Mouse (Mus musculus) ovary, postnatal 10 days (tissue): ENCODE measurements around the gene Rbp2.

Source experiments
- DNase-seq: peaks from one replicate; pipeline ENCODE4 v3.0.0; 2022; ENCODE audit warnings: low spot score

Rbp2 gene

GRCm38 (mm10) chr9:98485815-98486214 is at the start of gene Rbp2:
Rbp2 (plus strand) TSS chr9:98486115.
- DNase-seq = no peak

- DNase-seq = no peak
Observed at GRCm38 (mm10) chr9:98437819-98438218, 48.1 kb upstream of the Rbp2 start.

- DNase-seq = no peak
Observed at GRCm38 (mm10) chr9:98439091-98439490, 46.8 kb upstream of the Rbp2 start.

GRCm38 (mm10) chr9:98442638-98443037 is 43.3 kb upstream of the Rbp2 start:
- DNase-seq = no peak

GRCm38 (mm10) chr9:98445359-98446149 is 40.4 kb upstream of the Rbp2 start:
- DNase-seq = no peak

GRCm38 (mm10) chr9:98450976-98451375 is 34.9 kb upstream of the Rbp2 start:
- DNase-seq = no peak

- no peak for DNase-seq
Observed at GRCm38 (mm10) chr9:98466709-98467108, 19.2 kb upstream of the Rbp2 start.

- no peak for DNase-seq
Observed at GRCm38 (mm10) chr9:98480172-98480749, 5.7 kb upstream of the Rbp2 start.

- DNase-seq = no peak
Observed at GRCm38 (mm10) chr9:98482256-98482655, 3.7 kb upstream of the Rbp2 start.

- DNase-seq = no peak
Observed at GRCm38 (mm10) chr9:98485020-98485419, 895 bp upstream of the Rbp2 start.

GRCm38 (mm10) chr9:98487273-98487672 is 1.4 kb downstream of the Rbp2 start:
- no peak for DNase-seq

GRCm38 (mm10) chr9:98489532-98489931 is 3.6 kb downstream of the Rbp2 start:
- DNase-seq = no peak

GRCm38 (mm10) chr9:98490128-98490527 is 4.2 kb downstream of the Rbp2 start:
- DNase-seq = no peak

GRCm38 (mm10) chr9:98491071-98491470 is 5.2 kb downstream of the Rbp2 start:
- no peak for DNase-seq

GRCm38 (mm10) chr9:98492212-98492611 is 6.3 kb downstream of the Rbp2 start:
- DNase-seq = no peak

GRCm38 (mm10) chr9:98492821-98493220 is 6.9 kb downstream of the Rbp2 start:
- no peak for DNase-seq

- no peak for DNase-seq
Observed at GRCm38 (mm10) chr9:98497157-98497556, 11.2 kb downstream of the Rbp2 start.

GRCm38 (mm10) chr9:98497990-98498389 is 12.1 kb downstream of the Rbp2 start:
- DNase-seq = no peak

GRCm38 (mm10) chr9:98498717-98499268 is 12.9 kb downstream of the Rbp2 start:
- DNase-seq = no peak

- no peak for DNase-seq
Observed at GRCm38 (mm10) chr9:98499601-98500000, 13.7 kb downstream of the Rbp2 start.

GRCm38 (mm10) chr9:98507480-98507879 is 21.6 kb downstream of the Rbp2 start:
- DNase-seq = no peak

GRCm38 (mm10) chr9:98510363-98511055 is 24.6 kb downstream of the Rbp2 start:
- no peak for DNase-seq

GRCm38 (mm10) chr9:98523872-98524271 is 38.0 kb downstream of the Rbp2 start:
- no peak for DNase-seq
